In genomic region chr1:152817794-152818193, GRCm38 (mm10) we compare ENCODE assay signal across 8 mouse cellular contexts. TPM values are rescaled to one million over a fixed set of nuclear protein-coding genes. Genes with fewer than 3 reads are reported as not detected.
A peak's percentile ranks its signal among the peaks of the same experiment; 100 is the strongest.
DNase-seq lines count a peak whose midpoint lies in the region; ATAC-seq and TF ChIP-seq lines count a peak whose summit lies in the region.
"Had no signal": no experiment of that assay in that cellular context is flagged by ENCODE, and none has a peak within 500 bp of the region (broad histone marks: within the 10 kb centered on the region; RNA-seq: fewer than 3 reads in every experiment).

No protein-coding gene starts in this region.

- no peak overlapping the region for H3K9ac ChIP-seq in midbrain, postnatal 0 days (replicated peaks; ENCODE audit: low read length, poor library complexity, severe bottlenecking)
- H3K9ac ChIP-seq: limb, embryonic 13.5 days had no signal

- DNase-seq in Muller cell, postnatal 12 days (ENCODE audit: inconsistent ontology term) = peak; percentile 31
- DNase-seq in brain, adult 2 months (ENCODE audit: low read depth, low spot score) = peak; percentile 63
- DNase-seq in heart, adult 8-10 months (ENCODE audit: low spot score) = peak; percentile 53
- DNase-seq in kidney, adult 8-10 months = peak; percentile 35 to 40
- DNase-seq in midbrain, postnatal 0 days (ENCODE audit: low spot score) = peak; percentile 78
- no peak for DNase-seq in thymus, postnatal 4 days
- no peak for DNase-seq in urinary bladder, postnatal 10 days (ENCODE audit: low spot score)

- no peak for TF ChIP-seq CTCF in midbrain, postnatal 0 days (IDR thresholded peaks at IDR 0.05)

- H3K4me3 ChIP-seq in midbrain, postnatal 0 days (ENCODE audit: low read depth, low read length) = no peak overlapping the region
- H3K4me3 ChIP-seq: limb, embryonic 13.5 days had no signal

- no peaks in the 10 kb centered on the region for H3K4me1 ChIP-seq in midbrain, postnatal 0 days (ENCODE audit: insufficient read depth, low read length)

- H3K9me3 ChIP-seq in midbrain, postnatal 0 days (ENCODE audit: low read length) = no peaks in the 10 kb centered on the region
- H3K9me3 ChIP-seq: limb, embryonic 13.5 days had no signal

- no peak overlapping the region for H3K4me2 ChIP-seq in midbrain, postnatal 0 days (ENCODE audit: low read depth, low read length, poor library complexity, severe bottlenecking)
- H3K4me2 ChIP-seq: limb, embryonic 13.5 days had no signal

- H3K27ac ChIP-seq in midbrain, postnatal 0 days (ENCODE audit: low read depth, low read length) = no peak overlapping the region
- H3K27ac ChIP-seq: limb, embryonic 13.5 days had no signal

- no peaks in the 10 kb centered on the region for H3K36me3 ChIP-seq in midbrain, postnatal 0 days (ENCODE audit: insufficient read depth, low read length)
- H3K36me3 ChIP-seq: limb, embryonic 13.5 days had no signal

- no peaks in the 10 kb centered on the region for H3K27me3 ChIP-seq in midbrain, postnatal 0 days (ENCODE audit: insufficient read depth, low read length)
- H3K27me3 ChIP-seq: limb, embryonic 13.5 days had no signal

- ATAC-seq in midbrain, postnatal 0 days (ENCODE audit: low FRiP score) = no peak

- 15% methylated on average over 10 of the region's 10 CpGs for WGBS in midbrain, postnatal 0 days

RNA-seq across cellular contexts. Expression of gene Ncf2, which starts 17.8 kb away (rescaled TPM):
- total RNA-seq in heart, adult 8-10 months (2022) = 1 to 10 TPM; 2.3 to 4.3 (median 3.9) TPM
- 1.2 and 1.6 TPM in 2 replicates for total RNA-seq in midbrain, postnatal 0 days (2014; rRNA removed)
- 1.8 and 1.9 TPM in 2 replicates for polyA plus RNA-seq in midbrain, postnatal 0 days (2015; fragmentation: Nextera tagmentation; extraction: Ambion mirVana)

RNA-seq across cellular contexts. Expression of gene Arpc5, which starts 51.5 kb away (rescaled TPM):
- total RNA-seq in heart, adult 8-10 months (2022) = 10 to 100 TPM; 21.9 to 27.8 (median 25.9) TPM
- 168 and 207 TPM in 2 replicates for total RNA-seq in midbrain, postnatal 0 days (2014; rRNA removed)
- polyA plus RNA-seq in midbrain, postnatal 0 days (2015; fragmentation: Nextera tagmentation; extraction: Ambion mirVana) = 384 and 410 TPM in 2 replicates

RNA-seq across cellular contexts. Expression of gene Rgl1, which starts 51.6 kb away (rescaled TPM):
- 10 to 100 TPM; 30.2 to 37.8 (median 35.0) TPM for total RNA-seq in heart, adult 8-10 months (2022)
- total RNA-seq in midbrain, postnatal 0 days (2014; rRNA removed) = 14.3 and 16.9 TPM in 2 replicates
- polyA plus RNA-seq in midbrain, postnatal 0 days (2015; fragmentation: Nextera tagmentation; extraction: Ambion mirVana) = 13.8 and 16.2 TPM in 2 replicates

Comparison
In these comparisons a context has a peak if more than half of its experiments do, and no peak if none do; other contexts are left out.
1. DNase-seq: peak in Muller cell, postnatal 12 days (single experiment), brain, adult 2 months (single experiment), heart, adult 8-10 months (single experiment), kidney, adult 8-10 months (2 of 2) and midbrain, postnatal 0 days (single experiment); none in thymus, postnatal 4 days (single experiment) and urinary bladder, postnatal 10 days (single experiment).